8 mouse cellular contexts compared by ENCODE assay signal in genomic region chr16:13733518-13734137, GRCm38 (mm10). TPM values are rescaled to one million over a fixed set of nuclear protein-coding genes. Genes with fewer than 3 reads are reported as not detected.
DNase-seq lines count a peak whose midpoint lies in the region; ATAC-seq and TF ChIP-seq lines count a peak whose summit lies in the region.
"Had no signal": no experiment of that assay in that cellular context is flagged by ENCODE, and none has a peak within 500 bp of the region (broad histone marks: within the 10 kb centered on the region; RNA-seq: fewer than 3 reads in every experiment).

No protein-coding gene starts in this region.

- H3K27me3 ChIP-seq in spleen, adult 2 months (ENCODE audit: control insufficient read depth, insufficient read depth, low read length): no peaks in the 10 kb centered on the region

- H3K4me1 ChIP-seq in cortical plate, adult 2 months (ENCODE audit: control insufficient read depth, insufficient read depth, low read length): no peaks in the 10 kb centered on the region
- no peaks in the 10 kb centered on the region for H3K4me1 ChIP-seq in spleen, adult 2 months (ENCODE audit: control insufficient read depth, insufficient read depth, insufficient read length)

- ATAC-seq in megakaryocyte-erythroid progenitor cell, adult 5-6 weeks (replicated peaks; ENCODE audit: low FRiP score, low TSS enrichment, poor library complexity, severe bottlenecking): peak; percentile 63

- H3K36me3 ChIP-seq in spleen, adult 2 months (ENCODE audit: control insufficient read depth, insufficient read depth, low read length): no peaks in the 10 kb centered on the region

- TF ChIP-seq POLR2A in cortical plate, adult 2 months (IDR thresholded peaks at IDR 0.05; ENCODE audit: extremely low read depth, insufficient read depth, low read length): no peak
- no peak for TF ChIP-seq POLR2A in spleen, adult 2 months (IDR thresholded peaks at IDR 0.05; ENCODE audit: low read depth, low read length)

- no peak overlapping the region for H3K27ac ChIP-seq in cortical plate, adult 2 months (ENCODE audit: insufficient read depth, low read length)
- H3K27ac ChIP-seq in spleen, adult 2 months (ENCODE audit: insufficient read depth, low read length): no peak overlapping the region
- H3K27ac ChIP-seq: macrophage had no signal

- WGBS in spleen, adult 2 months: 25% methylated on average over 9 of the region's 9 CpGs

- peak; percentile 82 for DNase-seq in ES-CJ7 (ENCODE audit: low read depth, low spot score)
- peak; percentile 77 to 93 for DNase-seq in adrenal gland, adult (ENCODE audit: inconsistent age in 2 of 2, low spot score in 1 of 2)
- DNase-seq in heart, adult 8-10 months (ENCODE audit: low spot score): peak; percentile 72
- peak; percentile 58 to 76 for DNase-seq in layer of hippocampus, postnatal 14 days (ENCODE audit: low spot score in 2 of 2)
- peak in 1 of 2 experiments; percentile 63 for DNase-seq in spleen, adult 2 months (ENCODE audit: low read depth in 1 of 2, low spot score in 2 of 2)

- TF ChIP-seq CTCF in cortical plate, adult 2 months (IDR thresholded peaks at IDR 0.05; ENCODE audit: extremely low read depth, insufficient read depth, low read length): peak; percentile 72
- TF ChIP-seq CTCF in spleen, adult 2 months (IDR thresholded peaks at IDR 0.05; ENCODE audit: extremely low read depth, insufficient read depth, insufficient read length, insufficient replicate concordance): peak; percentile 53; the same call in 1 of the 2 replicates

- no peak overlapping the region for H3K4me3 ChIP-seq in cortical plate, adult 2 months (ENCODE audit: insufficient read depth, low read length)
- H3K4me3 ChIP-seq in spleen, adult 2 months (ENCODE audit: extremely low read depth, insufficient read depth, insufficient read length): no peak overlapping the region

RNA-seq across cellular contexts. Expression of gene Pla2g10, which starts 2.8 kb away (rescaled TPM):
- not detected in 2 replicates for polyA plus RNA-seq in cortical plate, adult 2 months (2012; rRNA removed)
- under 1 TPM in 1 of 4 experiments, not detected in 3; 0.60 TPM for total RNA-seq in heart, adult 8-10 months (2022)
- total RNA-seq in layer of hippocampus, postnatal 14 days (2021): not detected
- not detected in 2 replicates for total RNA-seq in megakaryocyte-erythroid progenitor cell, adult 5-6 weeks (2014; fragmentation: Nextera tagmentation)
- total RNA-seq in megakaryocyte-erythroid progenitor cell, adult 5-6 weeks (2017): not detected in 2 replicates
- 0.12 and 0.23 TPM in 2 replicates for polyA plus RNA-seq in spleen, adult 2 months (2012; rRNA removed)
- polyA plus RNA-seq: macrophage had no signal

RNA-seq across cellular contexts. Expression of gene Rrn3, which starts 46.9 kb away (rescaled TPM):
- polyA plus RNA-seq in cortical plate, adult 2 months (2012; rRNA removed): 30.0 and 30.3 TPM in 2 replicates
- 10 to 100 TPM; 36.6 to 41.9 (median 39.0) TPM for total RNA-seq in heart, adult 8-10 months (2022)
- total RNA-seq in layer of hippocampus, postnatal 14 days (2021): 10 to 100 TPM; 43.5 to 47.5 TPM
- total RNA-seq in megakaryocyte-erythroid progenitor cell, adult 5-6 weeks (2014; fragmentation: Nextera tagmentation): 37.6 and 47.6 TPM in 2 replicates
- total RNA-seq in megakaryocyte-erythroid progenitor cell, adult 5-6 weeks (2017): 62.0 and 71.2 TPM in 2 replicates
- 5.9 and 6.0 TPM in 2 replicates for polyA plus RNA-seq in spleen, adult 2 months (2012; rRNA removed)
